Comparison of ENCODE assay signal across 16 mouse cellular contexts in genomic region chr19:57768661-57769060, GRCm38 (mm10).
DNase-seq lines count a peak whose midpoint lies in the region; ATAC-seq lines count a peak whose summit lies in the region.
"Had no signal": no experiment of that assay in that cellular context is flagged by ENCODE, and none has a peak within 500 bp of the region (broad histone marks: within the 10 kb centered on the region; RNA-seq: fewer than 3 reads in every experiment).

No protein-coding gene starts in this region.

- intact Hi-C loops in left cerebral cortex, postnatal 14 days (cut with DNase I), result no loop called here
- intact Hi-C loops in left cerebral cortex, postnatal 4 days (cut with DNase I), result no loop called here

- DNase-seq in frontal cortex, adult 2 months (ENCODE audit: extremely low spot score in 1 of 2, low spot score in 1 of 2), result peak; percentile 13 to 45
- DNase-seq in frontal cortex, postnatal 10 days (ENCODE audit: low spot score in 2 of 2), result no peak
- DNase-seq in left cerebral cortex, postnatal 14 days (ENCODE audit: low spot score in 2 of 2), result peak; percentile 33 to 58
- no peak for DNase-seq in left cerebral cortex, postnatal 4 days
- peak; percentile 53 for DNase-seq in layer of hippocampus, adult 9-11 months
- no peak for DNase-seq in retina, postnatal 1 day
- DNase-seq: adrenal gland, postnatal 25 days; cerebellum, adult 9-10 months; gastrocnemius, postnatal 36 days; heart, adult 2 months; kidney, postnatal 4 days; lung, postnatal 36 days; midbrain, embryonic 14.5 days had no signal

- no peak for ATAC-seq in megakaryocyte, adult 5-6 weeks (ENCODE audit: poor library complexity, severe bottlenecking)
- ATAC-seq: CD4-positive, CD25-positive, alpha-beta regulatory T cell, adult 4 months; intestine, postnatal 0 days had no signal

Comparison
In these comparisons a context has a peak if more than half of its experiments do, and no peak if none do; other contexts are left out.
1. DNase-seq: peak in frontal cortex, adult 2 months (2 of 2), left cerebral cortex, postnatal 14 days (2 of 2) and layer of hippocampus, adult 9-11 months (single experiment); none in frontal cortex, postnatal 10 days (0 of 2), left cerebral cortex, postnatal 4 days (single experiment) and retina, postnatal 1 day (single experiment).